Mouse (Mus musculus) adrenal gland, postnatal 0 days (tissue): Measurements from ENCODE around the gene Zfand3. TPM values are rescaled to one million over a fixed set of nuclear protein-coding genes. Genes with fewer than 3 reads are reported as not detected.

ENCODE experiments used
- polyA plus RNA-seq: library from polyadenylated mRNA; unstranded; fragments of >200 nt; fragmentation: Nextera tagmentation; extraction: Ambion mirVana; gene quantifications from 2 replicates; pipeline ENCODE4 v1.2.1, GENCODE M21; 2015

Gene Zfand3
- 48.8 and 57.2 TPM in 2 replicates for polyA plus RNA-seq

GRCm38 (mm10) chr17:30004203-30005102, at the start of gene Zfand3:
Gene Zfand3, plus strand, starts transcription at chr17:30004733.

GRCm38 (mm10) chr17:29970037-29970555, 34.4 kb upstream of the Zfand3 start, which contains the start of gene Mdga1:
Gene Mdga1, minus strand, starts transcription at chr17:29970087.

Other genes with a start within 250 kb of the Zfand3 start
- gene Mdga1, start 34.6 kb upstream of the Zfand3 start, polyA plus RNA-seq = 1.0 and 1.2 TPM in 2 replicates